Mouse (Mus musculus) forebrain, postnatal 0 days (tissue): ENCODE measurements at regions not wholly inside any gene's neighbourhood (a gene's known extent, or its start where the extent isn't known, plus 50 kb on each side); places are given as distances from the start of the nearest gene placed in this dataset.
A peak's percentile ranks its signal among the peaks of the same experiment; 100 is the strongest.

ENCODE experiments used
- ATAC-seq: fragments of 200-750 bp; cut with Nextera tagmentation; 2 replicates; pipeline ENCODE4 v1.8.0; 2017; ENCODE audit warnings: mild to moderate bottlenecking, moderate library complexity
- DNase-seq: peaks from one replicate; pipeline ENCODE4 v3.0.0-alpha.2; 2015
- H3K27ac ChIP-seq: fragments of 300-500 bp; sonication (generic); 2 replicates; pipeline ENCODE4 v1.5.1; 2014; ENCODE audit warnings: low read depth, mild to moderate bottlenecking, antibody characterized with exemption, low read length, moderate library complexity, mixed read lengths
- H3K27me3 ChIP-seq: fragments of 300-500 bp; sonication (generic); 2 replicates; pipeline ENCODE4 v1.6.1; 2014; ENCODE audit warnings: mild to moderate bottlenecking, low read length, mixed read lengths; ENCODE audit not compliant: insufficient read depth
- H3K36me3 ChIP-seq: fragments of 300-500 bp; sonication (generic); 2 replicates; pipeline ENCODE4 v1.6.1; 2014; ENCODE audit warnings: mild to moderate bottlenecking, moderate library complexity; ENCODE audit not compliant: insufficient read depth
- H3K4me1 ChIP-seq: fragments of 300-500 bp; sonication (generic); 2 replicates; pipeline ENCODE4 v1.6.1; 2014; ENCODE audit warnings: antibody characterized with exemption; ENCODE audit not compliant: insufficient read depth
- H3K4me2 ChIP-seq: fragments of 300-500 bp; sonication (generic); 2 replicates; pipeline ENCODE4 v1.6.1; 2014; ENCODE audit warnings: low read depth, mild to moderate bottlenecking, moderate library complexity
- H3K4me3 ChIP-seq: fragments of 300-500 bp; sonication (generic); 2 replicates; pipeline ENCODE4 v1.5.1; 2014; ENCODE audit warnings: low read depth, low read length, mixed read lengths
- H3K9ac ChIP-seq: fragments of 300-500 bp; sonication (generic); 2 replicates; pipeline ENCODE4 v1.6.1; 2014; ENCODE audit warnings: mild to moderate bottlenecking
- H3K9me3 ChIP-seq: fragments of 300-500 bp; sonication (generic); 2 replicates; pipeline ENCODE4 v1.6.1; 2016; ENCODE audit warnings: low read length
- CTCF ChIP-seq: sonication (generic); IDR thresholded peaks from 2 replicates; pipeline ENCODE4 v1.5.1; 2016; ENCODE audit warnings: antibody characterized with exemption, control low read depth, low read depth
- WGBS: fragments of 180-500 bp; shearing (Covaris S2); extraction: QIAGEN DNeasy Blood & Tissue Kit; methylation state at CpG from one replicate; pipeline ENCODE4 v1.1.7; 2014; 5-methylcytosine and 5-hydroxymethylcytosine counted together

DNA sequence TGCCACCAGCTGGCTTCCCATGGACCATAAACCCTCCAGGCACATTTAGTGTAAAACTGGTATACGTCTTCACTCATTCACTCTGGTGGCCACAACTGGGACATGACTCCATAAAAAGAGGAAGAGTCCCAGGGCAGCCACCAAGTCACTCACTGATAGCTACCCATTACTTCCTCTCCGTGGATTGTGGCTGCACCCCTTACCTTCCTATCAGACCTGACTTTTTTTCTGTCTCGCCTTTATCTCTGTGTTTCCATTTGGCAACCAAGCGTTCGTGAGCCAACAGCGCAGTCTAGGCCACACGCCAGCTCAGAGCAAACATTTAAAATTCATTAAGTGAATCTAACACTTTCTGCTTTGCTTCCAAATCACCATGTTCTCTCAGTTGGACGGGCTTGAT, 53.9 kb upstream of the Slc44a1 start:
- Histone ChIP-seq H3K9ac (no peak overlapping the region), H3K4me2 (no peak overlapping the region), H3K4me3 (no peak overlapping the region), H3K36me3 (no peaks in the 10 kb centered on the region), H3K9me3 (no peaks in the 10 kb centered on the region), H3K27ac (0 out of 2 replicates have a peak overlapping the region, but pooled peaks have one; percentile 21), H3K27me3 (no peaks in the 10 kb centered on the region), H3K4me1 (no peaks in the 10 kb centered on the region)
- DNase-seq (peak; percentile 74), ATAC-seq (peak; percentile 32)
- TF ChIP-seq CTCF, result no peak
- 55% methylated on average over 8 of the region's 8 CpGs for WGBS

DNA sequence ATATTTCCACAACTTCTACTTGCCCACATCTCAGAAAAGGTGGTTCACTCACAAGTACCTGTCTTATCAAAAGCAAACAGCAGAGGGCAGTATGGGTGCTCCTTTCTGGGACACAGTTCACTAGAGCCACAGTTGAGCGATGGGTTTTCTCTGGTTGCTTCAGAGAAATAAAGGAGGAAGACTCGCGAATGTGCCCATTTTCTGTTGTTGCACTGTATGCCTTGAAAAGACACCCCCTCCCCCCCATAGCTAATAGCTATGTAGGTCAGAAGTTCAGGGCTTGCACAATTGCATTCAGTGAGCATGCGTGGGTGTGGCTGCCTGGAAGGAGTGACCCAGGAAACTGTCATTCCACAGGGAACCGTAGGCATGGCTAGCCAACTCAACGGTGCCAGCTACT, 55.5 kb upstream of the Slc44a1 start:
- DNase-seq, result peak; percentile 90
- H3K36me3 ChIP-seq, result no peaks in the 10 kb centered on the region
- H3K4me1 ChIP-seq, result no peaks in the 10 kb centered on the region
- peak; percentile 88 for TF ChIP-seq CTCF
- no peaks in the 10 kb centered on the region for H3K27me3 ChIP-seq
- WGBS, result 19% methylated on average over 6 of the region's 6 CpGs
- no peak overlapping the region for H3K27ac ChIP-seq
- peak; percentile 77 for ATAC-seq
- H3K4me3 ChIP-seq, result no peak overlapping the region
- H3K4me2 ChIP-seq, result 0 out of 2 replicates have a peak overlapping the region, but pooled peaks have one; percentile 8
- H3K9me3 ChIP-seq, result no peaks in the 10 kb centered on the region
- H3K9ac ChIP-seq, result no peak overlapping the region

DNA sequence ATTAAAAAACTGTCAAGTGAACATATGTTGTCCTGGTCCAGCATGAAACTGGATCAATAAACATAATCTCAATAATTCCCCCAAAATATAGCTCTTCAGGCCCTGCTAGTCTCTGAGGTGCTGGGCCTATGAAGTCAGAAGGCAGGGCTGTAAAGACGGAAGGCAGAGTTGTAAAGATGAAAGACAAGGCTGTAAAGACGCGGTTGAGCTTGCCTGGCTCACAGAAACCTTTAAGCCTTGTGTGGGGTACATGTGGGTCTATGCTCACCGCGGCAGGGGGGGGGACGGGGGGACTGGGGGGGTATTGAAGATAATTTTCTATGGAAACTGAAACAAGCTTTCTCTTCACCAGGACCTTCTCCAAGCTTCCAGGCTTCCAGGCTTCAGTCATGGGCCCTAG, 56.1 kb upstream of the Slc44a1 start:
- Histone ChIP-seq H3K4me3 (no peak overlapping the region), H3K4me2 (no peak overlapping the region), H3K4me1 (no peaks in the 10 kb centered on the region), H3K36me3 (no peaks in the 10 kb centered on the region), H3K27me3 (no peaks in the 10 kb centered on the region), H3K27ac (no peak overlapping the region), H3K9me3 (no peaks in the 10 kb centered on the region), H3K9ac (no peak overlapping the region)
- no peak for ATAC-seq
- no peak for DNase-seq
- no peak for TF ChIP-seq CTCF
- 85% methylated on average over 6 of the region's 6 CpGs for WGBS

- Histone ChIP-seq H3K4me3 (no peak overlapping the region), H3K36me3 (no peaks in the 10 kb centered on the region), H3K27ac (no peak overlapping the region), H3K9ac (no peak overlapping the region), H3K4me2 (no peak overlapping the region), H3K9me3 (no peaks in the 10 kb centered on the region), H3K4me1 (no peaks in the 10 kb centered on the region), H3K27me3 (no peaks in the 10 kb centered on the region)
- ATAC-seq (no peak), DNase-seq (no peak)
- WGBS, result 29% methylated on average over 4 of the region's 4 CpGs
- TF ChIP-seq CTCF, result no peak
Observed at GRCm38 (mm10) chr4:53382012-53382411, 58.2 kb upstream of the Slc44a1 start.

DNA sequence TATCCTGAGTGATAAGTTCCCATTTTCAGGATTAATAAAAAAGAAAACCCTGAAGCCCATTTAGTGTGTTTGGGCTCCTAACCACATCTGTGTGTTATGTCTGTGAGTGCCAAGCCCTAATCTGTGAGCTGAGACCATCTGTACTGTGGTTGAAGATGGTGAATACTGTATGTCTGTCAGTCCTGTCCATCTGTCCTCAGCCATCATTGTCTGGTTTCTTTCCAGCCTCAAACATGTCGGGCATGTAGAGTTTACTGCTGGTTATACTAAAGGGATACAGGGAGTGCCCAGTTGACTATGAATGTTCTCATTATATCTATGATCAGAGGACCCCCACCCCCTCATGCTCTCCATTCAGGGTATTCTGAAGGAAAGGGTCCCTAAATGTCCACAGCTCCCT, 60.4 kb upstream of the Slc44a1 start:
- Histone ChIP-seq H3K4me3 (no peak overlapping the region), H3K27me3 (no peaks in the 10 kb centered on the region), H3K4me2 (no peak overlapping the region), H3K9ac (no peak overlapping the region), H3K36me3 (no peaks in the 10 kb centered on the region), H3K9me3 (no peaks in the 10 kb centered on the region), H3K4me1 (no peaks in the 10 kb centered on the region), H3K27ac (no peak overlapping the region)
- no peak for ATAC-seq
- TF ChIP-seq CTCF, result no peak
- 70% methylated on average over 1 of the region's 1 CpGs for WGBS
- no peak for DNase-seq

DNA sequence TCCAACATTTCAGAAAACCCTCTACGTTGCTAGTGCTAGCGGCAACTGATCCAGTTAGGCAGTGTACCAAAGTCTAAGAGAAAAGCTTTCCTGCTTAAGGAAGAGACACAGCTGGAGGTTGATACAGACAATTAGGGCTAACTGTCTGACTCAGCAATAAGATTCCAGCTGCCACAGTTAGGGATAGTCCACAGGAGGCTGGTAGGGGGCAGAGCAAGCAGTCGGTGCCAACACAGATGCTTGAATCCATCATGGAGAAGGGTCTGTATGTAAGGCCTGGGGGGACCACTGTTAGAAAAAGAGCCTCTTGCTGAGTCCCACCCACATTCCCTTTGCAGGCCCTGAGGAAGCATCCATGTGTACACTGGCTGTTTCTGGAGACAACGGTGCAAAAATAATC, 63.2 kb upstream of the Slc44a1 start:
- peak; percentile 53; the same call in 1 of the 2 replicates for ATAC-seq

DNA sequence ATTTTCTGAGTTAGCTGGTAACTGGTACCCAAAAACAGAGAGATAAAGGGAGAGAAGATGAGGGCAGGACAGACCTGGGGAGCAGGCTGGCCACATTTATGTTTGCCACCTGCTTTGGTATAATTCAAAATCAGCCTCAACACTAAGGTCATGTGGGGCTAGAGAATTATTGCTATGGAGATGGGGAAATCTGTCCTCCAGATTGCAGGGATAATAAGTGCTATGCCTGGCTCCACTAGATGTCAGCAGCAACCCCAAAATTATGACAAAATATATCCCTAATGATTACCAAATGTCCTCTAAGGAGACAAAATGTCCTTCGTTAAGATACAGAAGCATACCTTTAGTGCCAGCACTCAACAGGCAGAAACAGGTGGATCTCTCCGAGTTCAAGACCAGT, 83.8 kb upstream of the Slc44a1 start:
- no peaks in the 10 kb centered on the region for H3K36me3 ChIP-seq
- ATAC-seq (peak; percentile 40; the same call in 1 of the 2 replicates), DNase-seq (peak; percentile 37)
- H3K27ac ChIP-seq, result no peak overlapping the region
- no peaks in the 10 kb centered on the region for H3K27me3 ChIP-seq
- no peak overlapping the region for H3K4me2 ChIP-seq
- H3K4me3 ChIP-seq, result no peak overlapping the region
- 71% methylated on average over 2 of the region's 2 CpGs for WGBS
- no peaks in the 10 kb centered on the region for H3K9me3 ChIP-seq
- H3K9ac ChIP-seq, result no peak overlapping the region
- H3K4me1 ChIP-seq, result no peaks in the 10 kb centered on the region
- peak; percentile 57 for TF ChIP-seq CTCF

More for the DNA sequence above, 63.2 kb upstream of the Slc44a1 start:
- no peak for DNase-seq
- Histone ChIP-seq H3K4me3 (no peak overlapping the region), H3K4me2 (no peak overlapping the region), H3K27ac (no peak overlapping the region), H3K9me3 (no peaks in the 10 kb centered on the region), H3K36me3 (no peaks in the 10 kb centered on the region), H3K9ac (no peak overlapping the region), H3K4me1 (no peaks in the 10 kb centered on the region), H3K27me3 (no peaks in the 10 kb centered on the region)
- WGBS, result 66% methylated on average over 4 of the region's 4 CpGs
- TF ChIP-seq CTCF, result no peak
